Mouse (Mus musculus): ENCODE measurements at regions not wholly inside any gene's neighbourhood (a gene's known extent, or its start where the extent isn't known, plus 50 kb on each side); places are given as distances from the start of the nearest gene placed in this dataset.

- no peak for DNase-seq
Measured at GRCm38 (mm10) chr9:30520116-30520515, 93.2 kb downstream of the Snx19 start.

- no peak for DNase-seq
Measured at GRCm38 (mm10) chr9:30519231-30519630, 92.3 kb downstream of the Snx19 start.

All from right cerebral cortex, adult 18-20 months (tissue).